Mouse (Mus musculus): Measurements from ENCODE around the gene Rbm19.

DNA sequence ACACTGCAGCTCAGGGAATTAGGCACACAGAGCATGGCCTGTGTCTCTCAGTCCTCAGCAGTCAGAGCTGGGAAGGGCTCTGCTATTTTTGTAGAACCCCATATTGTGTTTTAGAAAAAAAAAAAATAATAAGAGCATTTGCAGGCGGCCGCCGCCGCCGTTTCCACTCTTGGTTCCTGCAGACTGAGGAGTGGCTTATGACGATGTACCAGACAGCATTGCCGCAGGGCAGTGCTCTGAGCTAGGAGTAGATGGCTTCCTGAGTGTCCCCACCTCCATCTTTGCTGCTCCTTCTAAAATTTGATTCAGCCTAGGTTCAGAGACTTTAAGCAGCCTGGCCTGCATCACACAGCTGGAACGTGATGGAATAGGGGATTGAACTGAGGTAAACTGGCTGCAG, 67.1 kb downstream of the Rbm19 start:
- no peak for TF ChIP-seq CTCF (IDR thresholded peaks at IDR 0.05; ENCODE audit: extremely low read depth, insufficient read depth, low read length)
- no peak for TF ChIP-seq POLR2A (IDR thresholded peaks at IDR 0.05; ENCODE audit: extremely low read depth, insufficient read depth, low read length)
